Mouse (Mus musculus) megakaryocyte, adult 5-6 weeks (primary cell): Measurements from ENCODE around the gene Stim2. TPM values are rescaled to one million over a fixed set of nuclear protein-coding genes. Genes with fewer than 3 reads are reported as not detected.
A peak's percentile ranks its signal among the peaks of the same experiment; 100 is the strongest.

Source experiments
- ATAC-seq: 2 replicates; pipeline ENCODE4 v1.8.0; 2016; ENCODE audit warnings: mild to moderate bottlenecking, inconsistent platforms; ENCODE audit not compliant: poor library complexity, severe bottlenecking
- total RNA-seq, 2 experiments: library from RNA; stranded (forward) in 1 of 2; stranded (reverse) in 1 of 2; fragments of 153-499, 151-499 nt in 1 of 2; fragments of 221-1000, 200-1000 nt in 1 of 2; gene quantifications; 2 replicates each; pipeline versions ENCODE4 v1.2.3 to v1.2.4; 2015 to 2017

The Stim2 gene
- total RNA-seq, 2 experiments from 2014 or later: 29.2 to 31.2 TPM

DNA sequence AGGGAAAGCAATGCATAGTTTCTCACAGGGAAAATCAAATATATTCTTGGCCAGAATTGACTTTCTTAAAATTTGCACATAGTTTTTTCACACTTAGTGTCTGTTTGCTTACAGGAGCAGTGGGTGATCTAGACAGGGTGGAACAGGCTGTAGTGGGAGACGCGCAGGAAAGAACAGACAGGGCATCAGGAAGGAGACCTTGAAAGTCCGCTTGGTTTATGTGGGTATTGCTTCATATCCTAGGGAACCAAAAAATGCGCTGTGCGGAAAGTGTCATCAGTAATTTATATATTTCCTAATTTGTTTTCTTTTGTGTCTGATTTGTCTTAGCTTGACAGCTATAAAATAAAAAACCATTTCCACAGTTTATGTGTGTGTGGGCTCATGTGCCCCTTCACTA, 110.8 kb downstream of the Stim2 start:
- ATAC-seq: peak; percentile 57

DNA sequence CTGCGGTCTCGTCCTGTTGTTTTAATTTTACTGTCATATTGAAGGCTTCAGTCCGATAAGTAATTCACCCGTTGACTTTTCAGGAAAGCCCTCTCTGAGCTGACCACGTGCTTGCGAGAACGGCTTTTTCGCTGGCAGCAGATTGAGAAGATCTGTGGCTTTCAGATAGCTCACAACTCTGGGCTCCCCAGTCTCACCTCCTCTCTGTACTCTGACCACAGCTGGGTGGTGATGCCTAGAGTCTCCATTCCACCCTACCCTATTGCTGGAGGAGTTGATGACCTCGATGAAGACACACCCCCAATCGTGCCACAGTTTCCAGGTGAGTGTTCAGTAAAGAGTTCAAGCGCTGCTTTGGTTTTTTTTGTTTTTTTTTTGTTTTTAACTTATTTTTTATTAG, 112.5 kb downstream of the Stim2 start:
- peak; percentile 34; the same call in 1 of the 2 replicates for ATAC-seq

DNA sequence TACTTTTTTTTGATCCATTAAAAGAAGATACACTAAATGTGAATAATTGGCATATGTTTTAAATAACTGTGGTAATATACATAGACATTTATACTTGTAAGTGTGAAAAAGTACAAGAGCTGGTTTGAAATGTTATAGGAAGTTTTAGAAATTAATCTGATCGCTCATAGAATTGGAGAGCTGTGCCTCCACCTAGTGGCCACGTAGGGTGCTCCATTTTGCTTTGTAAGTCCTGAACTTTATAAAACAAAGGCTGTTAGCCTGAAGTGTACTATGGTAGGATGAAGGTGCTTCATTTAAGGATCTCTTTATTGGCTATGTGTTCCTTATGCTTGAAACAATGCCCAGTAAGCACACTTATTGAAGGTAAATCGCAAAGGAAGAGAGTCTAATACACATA, 115.0 kb downstream of the Stim2 start:
- ATAC-seq: peak; percentile 75

DNA sequence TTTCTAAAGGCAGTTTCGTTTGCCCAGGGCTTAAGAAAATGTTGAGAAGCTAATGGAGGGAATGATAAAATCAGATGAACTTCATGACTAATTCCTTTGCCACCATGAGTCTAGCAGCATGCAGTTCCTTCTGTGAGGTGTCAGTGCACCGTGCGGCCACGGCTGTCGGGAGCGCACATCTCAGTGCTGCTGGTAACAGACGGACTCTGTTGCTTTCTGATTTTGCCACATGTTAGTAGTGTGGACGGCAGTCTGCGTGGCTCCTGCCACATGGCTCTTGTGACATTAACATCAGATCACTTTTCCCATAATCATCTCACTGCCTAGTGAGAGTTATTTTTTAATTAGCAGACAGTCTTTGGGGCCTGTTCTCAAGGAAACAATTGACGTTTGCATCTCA, 118.2 kb downstream of the Stim2 start:
- ATAC-seq: no peak

DNA sequence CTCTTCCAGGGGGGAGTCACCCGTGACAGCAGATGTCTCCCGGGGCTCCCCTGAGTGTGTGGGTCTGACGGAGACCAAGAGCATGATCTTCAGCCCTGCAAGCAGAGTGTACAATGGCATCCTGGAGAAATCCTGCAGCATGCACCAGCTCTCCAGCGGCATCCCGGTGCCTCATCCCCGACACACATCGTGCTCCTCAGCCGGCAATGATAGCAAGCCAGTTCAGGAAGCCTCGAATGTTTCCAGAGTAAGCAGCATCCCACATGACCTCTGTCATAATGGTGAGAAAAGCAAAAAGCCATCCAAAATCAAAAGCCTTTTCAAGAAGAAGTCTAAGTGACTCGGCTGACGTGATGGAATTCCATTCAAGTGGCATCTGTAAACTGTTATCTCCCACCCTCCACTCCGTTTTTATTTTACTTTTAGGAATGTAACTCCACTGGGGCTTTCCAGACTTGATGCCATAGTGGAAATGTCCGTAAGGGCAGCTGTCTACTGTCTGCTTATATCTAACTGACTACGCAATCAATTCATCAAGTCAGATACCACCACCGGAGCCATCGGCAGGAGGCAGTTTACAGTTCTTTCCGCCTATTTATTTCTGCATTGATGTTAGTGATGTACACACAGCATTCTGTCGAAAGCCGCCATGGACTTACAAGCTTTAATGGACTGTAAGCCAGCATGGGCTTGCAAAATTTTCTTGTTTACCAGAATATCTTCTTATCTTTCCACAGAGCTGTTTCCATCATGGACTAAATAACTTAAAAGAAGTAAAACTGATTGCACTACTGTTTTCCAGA, 120.3 kb downstream of the Stim2 start:
- ATAC-seq: no peak

DNA sequence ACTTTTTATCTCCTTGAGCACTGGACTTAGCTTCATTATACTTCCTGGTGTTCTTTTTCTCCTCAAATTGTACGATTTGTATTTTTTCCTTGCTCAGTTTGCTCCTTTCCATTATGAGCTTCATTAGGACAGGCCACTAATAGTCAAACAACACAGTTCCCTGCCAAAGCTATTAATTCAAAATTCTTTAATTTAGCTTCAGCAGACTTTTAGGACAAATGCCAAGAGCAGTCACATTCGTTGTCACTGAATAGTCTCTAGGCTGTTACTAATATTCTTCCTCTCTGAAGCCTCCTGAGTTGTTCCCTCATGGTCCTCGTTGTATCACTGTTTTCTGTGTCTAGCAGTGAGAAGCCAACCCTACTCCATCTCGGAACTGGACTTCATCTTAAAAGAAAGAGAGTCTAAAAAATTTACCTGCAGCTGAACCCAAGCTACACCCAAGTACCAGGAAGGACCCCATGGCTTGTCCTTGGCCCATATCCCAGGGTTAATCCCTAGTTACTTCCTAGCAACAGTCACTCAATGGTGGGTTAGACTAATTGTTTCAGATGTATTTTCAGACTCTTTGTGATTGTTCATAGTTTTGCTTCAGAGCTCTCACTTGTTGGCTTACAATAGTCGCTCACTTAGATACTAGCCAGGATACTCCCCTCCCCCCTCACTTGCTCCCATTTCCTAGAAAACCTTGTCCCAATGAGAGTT, 149.9 kb downstream of the Stim2 start:
- no peak for ATAC-seq

DNA sequence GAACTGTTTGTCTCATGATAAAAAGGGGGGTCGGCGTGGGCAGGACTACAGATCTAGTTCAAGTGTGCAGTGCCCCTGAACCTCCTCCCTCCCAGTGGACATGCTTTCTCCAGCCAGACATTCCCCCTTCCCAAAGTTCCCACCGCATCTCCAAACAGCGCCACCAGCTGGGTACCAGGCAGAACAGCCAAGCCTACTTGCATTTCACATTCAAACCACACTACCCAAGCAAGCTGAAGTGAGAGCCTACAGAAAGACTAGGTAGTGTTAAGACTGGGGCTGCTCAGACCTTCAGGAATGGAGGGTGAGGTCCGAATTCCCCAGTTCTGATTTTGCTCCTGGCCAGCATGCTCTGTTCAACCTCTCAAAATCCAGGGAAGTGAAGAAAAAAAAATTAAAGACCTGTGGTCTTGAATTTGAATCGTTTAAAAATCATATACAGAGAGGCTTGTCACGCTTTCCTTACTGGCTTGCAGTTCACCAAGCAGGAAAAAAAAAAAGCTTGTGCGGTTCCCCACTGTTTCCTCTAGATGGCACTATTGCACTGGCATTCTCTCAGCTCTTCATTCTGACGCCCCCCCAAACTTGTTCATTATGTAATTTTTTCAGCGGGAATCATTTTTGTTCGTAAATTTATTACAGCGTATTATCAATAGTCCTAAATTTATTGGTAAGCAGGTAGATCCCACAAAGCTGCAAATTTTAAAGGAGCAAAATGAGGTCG, 156.4 kb downstream of the Stim2 start:
- ATAC-seq: peak; percentile 67; the same call in 1 of the 2 replicates

DNA sequence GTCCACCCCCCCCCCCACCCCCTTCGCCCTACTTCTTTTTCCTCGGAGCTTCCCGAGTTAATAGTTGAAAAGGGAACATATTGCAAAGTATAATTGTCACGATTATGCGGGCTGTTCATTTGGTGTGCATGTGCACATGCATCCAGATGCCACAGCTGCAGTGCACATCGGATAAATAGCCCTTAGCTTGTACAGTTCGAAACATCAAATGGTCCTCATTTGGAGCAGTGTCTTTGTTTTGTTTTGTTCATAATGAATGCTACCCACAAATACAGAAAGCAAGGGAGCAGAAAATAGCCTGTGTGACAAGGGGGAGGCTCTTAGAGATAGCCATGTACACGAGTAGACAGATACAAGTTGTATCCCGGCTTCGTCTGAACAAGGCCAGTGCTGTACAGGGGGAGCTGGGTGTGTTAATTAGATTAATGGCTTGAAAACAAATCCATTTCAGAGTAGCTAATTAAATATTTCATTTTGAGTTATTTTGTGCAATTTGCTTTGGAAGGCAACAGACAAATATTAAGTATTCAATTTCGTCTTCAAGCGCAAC, 157.0 kb downstream of the Stim2 start:
- ATAC-seq: no peak

DNA sequence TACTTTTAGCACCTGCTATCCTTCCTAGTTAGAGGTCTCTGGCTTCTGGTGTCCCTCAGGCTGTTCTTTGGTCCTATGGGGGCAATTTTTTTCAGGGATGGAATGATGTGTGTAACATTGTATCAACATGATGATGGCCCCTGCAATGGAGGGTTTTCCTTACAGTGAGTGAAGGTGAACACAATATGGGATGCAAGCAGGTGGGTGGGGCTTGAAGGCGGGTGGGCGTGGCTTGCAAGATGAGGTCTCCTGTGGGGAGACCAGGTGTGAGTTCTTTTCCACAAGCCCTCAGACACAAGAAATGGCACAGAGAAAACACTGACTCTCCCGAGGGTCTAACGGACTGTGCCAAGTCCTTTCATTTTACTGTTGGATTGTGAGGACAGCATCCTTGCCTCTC, 157.6 kb downstream of the Stim2 start:
- no peak for ATAC-seq

DNA sequence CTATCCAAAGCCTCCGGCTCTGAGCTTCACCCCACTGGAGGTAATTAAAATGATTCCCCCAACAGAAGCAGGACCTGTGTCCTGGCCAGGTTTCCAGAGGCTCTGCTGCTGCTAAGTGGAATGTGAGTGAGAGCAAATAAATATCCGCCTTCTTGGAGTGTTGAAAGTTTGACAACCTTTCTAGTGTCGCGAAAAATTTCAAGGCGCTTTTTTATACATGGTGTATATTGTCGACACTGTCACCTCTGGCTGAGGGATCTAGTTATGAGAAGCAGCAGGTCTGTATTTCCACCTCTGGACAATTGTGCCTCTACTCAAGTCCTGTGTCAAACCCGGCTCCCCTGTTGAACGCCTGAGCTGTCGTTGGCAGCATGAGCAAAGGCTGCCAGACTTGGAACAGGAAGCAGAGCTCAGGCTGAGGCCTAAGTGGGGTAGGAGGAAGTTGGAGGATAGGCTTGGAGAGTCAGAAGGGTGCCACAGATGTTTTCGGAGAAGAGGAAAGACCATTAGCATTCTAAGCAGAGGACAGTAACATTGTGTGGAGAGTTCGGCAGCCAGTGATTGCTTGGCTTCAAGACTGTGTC, 158.7 kb downstream of the Stim2 start:
- ATAC-seq: no peak

DNA sequence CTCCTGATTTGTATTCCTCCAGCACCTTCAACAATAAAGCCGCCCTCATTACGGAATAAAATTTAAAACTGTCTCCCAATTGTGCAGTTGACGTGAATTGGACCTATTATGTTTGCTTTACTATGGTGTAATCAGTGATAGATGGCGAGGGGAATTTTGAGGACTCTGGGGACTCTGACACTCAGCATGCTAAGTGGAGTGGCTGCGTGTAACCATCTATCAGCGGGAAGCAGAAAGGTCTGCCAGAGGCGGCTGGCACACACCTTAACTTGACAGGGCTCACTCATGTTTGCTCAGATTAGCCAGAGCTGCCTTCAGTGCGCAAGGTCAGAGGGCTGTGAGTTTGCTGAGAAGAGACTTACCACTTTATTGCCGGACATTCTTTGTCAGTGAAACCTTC, 159.9 kb downstream of the Stim2 start:
- no peak for ATAC-seq

DNA sequence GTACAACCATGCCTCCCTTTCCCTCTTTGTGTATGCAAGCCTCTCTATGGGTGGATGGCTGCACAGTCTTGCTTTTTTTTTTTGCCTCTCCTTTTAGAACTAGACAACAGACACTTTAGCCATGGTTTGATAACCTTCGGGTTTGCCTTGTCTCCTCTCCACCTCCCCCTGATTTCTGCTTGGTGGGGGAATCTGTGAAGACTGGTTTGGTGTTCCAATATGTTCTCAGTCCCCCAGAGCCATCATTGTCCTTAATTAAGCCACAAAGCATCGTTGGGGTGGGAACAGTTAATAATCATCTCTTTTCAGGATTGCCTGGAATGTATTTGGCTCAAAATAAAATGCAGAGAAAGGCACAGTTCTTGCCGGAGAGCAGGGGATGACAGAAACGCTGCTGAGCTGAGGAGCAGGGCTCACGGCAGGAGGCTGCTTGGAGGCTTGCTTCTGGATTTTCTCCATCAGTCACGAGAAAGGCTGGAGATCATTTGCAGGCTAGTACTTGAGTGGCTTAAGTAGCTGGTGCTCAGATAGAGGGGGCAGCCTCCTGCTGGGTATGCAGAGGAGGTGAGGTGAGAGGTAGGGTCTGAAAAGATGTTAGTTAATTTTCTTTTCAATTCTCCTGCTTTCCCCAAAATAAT, 161.0 kb downstream of the Stim2 start:
- no peak for ATAC-seq

DNA sequence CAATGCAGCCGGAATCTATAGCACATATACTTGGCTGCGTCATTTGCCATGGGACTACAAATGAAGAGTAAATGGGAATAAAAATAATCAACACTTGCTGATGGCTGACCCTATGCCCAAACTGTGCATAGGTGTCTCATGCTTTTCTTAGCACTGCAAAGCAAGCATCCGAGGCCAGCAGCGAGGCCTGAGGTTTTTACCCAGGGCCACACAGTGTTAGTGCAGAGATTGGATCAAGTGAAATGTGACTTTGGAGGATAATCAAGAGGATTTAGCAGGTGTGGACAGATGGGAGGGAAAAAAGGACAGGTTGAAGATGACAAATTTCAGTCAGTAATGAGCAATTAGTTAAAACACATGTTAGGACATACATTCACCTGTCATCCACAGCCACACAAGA, 162.3 kb downstream of the Stim2 start:
- no peak for ATAC-seq

DNA sequence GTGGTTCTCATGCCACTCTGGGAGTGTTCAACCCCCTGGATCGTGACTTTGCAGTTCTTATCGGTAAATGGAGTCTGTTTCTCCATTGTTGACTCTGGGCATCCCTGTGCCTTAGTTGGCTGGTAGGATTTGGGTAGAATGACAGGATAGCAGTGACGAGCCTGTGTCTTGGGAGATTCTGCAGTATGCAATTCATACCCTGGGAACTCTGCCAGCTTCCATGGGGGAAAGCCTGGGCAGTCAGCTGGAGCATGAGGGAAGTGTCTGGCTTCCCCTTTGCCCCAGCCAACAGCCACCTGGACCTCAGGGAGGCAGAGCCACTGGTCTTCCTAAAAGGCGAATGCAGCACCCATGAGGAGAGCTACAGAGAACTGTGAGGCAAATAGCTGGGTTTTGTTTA, 165.6 kb downstream of the Stim2 start:
- no peak for ATAC-seq

Other genes starting within 250 kb of the Stim2 start
- 6.2 and 9.1 TPM in 2 replicates for gene Tbc1d19, start 188.9 kb upstream of the Stim2 start, total RNA-seq (2015)
- 2.8 and 7.6 TPM in 2 replicates for gene Tbc1d19, start 188.9 kb upstream of the Stim2 start, total RNA-seq (2017)